Mouse (Mus musculus) MEL-GATA-1-ER (cell line): ENCODE data around the gene Pepd.

Experiments
- DNase-seq: peaks from one replicate; pipeline ENCODE4 v3.0.0-alpha.2; 2012; ENCODE audit warnings: low read depth; ENCODE audit errors: extremely low read depth

Pepd gene

GRCm38 (mm10) chr7:34911919-34912897 is at the start of gene Pepd:
Gene Pepd (plus strand): TSS chr7:34912379.
- peak; percentile 52 for DNase-seq

GRCm38 (mm10) chr7:34867289-34867688 is 44.9 kb upstream of the Pepd start:
- no peak for DNase-seq

GRCm38 (mm10) chr7:34869693-34870092 is 42.5 kb upstream of the Pepd start:
- no peak for DNase-seq

- no peak for DNase-seq
Measured at GRCm38 (mm10) chr7:34876787-34877186, 35.4 kb upstream of the Pepd start.

DNA sequence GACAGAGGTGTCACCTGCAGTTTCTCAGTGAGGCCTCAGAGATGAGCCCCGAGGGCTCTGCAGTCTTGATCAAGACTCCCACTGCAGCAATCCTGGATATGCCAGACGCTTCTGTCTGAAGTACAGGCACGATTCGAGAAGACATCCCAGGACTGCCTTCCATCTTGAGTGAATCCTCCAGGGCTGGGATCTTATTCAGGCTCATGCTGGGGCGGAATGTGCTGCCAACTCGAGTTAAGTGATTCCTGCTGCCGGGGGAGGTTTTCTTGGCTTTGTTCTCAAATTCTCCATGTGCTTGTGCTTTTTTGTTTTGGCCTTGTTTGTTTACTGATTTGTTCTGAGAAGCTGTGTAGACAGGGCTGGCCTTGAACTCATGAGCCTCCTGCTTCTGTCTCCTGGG is 34.4 kb upstream of the Pepd start:
- no peak for DNase-seq

DNA sequence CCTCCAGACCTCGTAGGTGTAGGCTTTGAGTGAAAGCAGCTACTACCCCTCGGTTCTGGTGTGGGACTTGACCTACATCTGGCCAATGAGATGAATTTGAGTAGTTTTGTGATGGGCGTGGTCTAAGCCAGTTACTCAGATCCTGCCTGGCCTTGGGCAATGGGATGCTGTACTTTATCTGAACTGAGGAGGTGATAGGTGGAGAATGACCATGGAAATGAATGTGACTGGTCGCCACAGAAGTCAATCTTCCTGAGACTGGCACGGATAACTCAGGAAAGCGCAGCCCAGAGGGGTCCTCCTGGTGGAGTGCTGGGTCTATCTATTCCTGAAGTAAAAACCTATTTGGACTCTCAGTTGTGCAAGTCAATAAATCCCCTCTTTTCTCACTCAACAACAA is 23.7 kb upstream of the Pepd start:
- no peak for DNase-seq

GRCm38 (mm10) chr7:34888891-34889290 is 23.3 kb upstream of the Pepd start:
- no peak for DNase-seq

GRCm38 (mm10) chr7:34892845-34893244 is 19.3 kb upstream of the Pepd start:
- no peak for DNase-seq

DNA sequence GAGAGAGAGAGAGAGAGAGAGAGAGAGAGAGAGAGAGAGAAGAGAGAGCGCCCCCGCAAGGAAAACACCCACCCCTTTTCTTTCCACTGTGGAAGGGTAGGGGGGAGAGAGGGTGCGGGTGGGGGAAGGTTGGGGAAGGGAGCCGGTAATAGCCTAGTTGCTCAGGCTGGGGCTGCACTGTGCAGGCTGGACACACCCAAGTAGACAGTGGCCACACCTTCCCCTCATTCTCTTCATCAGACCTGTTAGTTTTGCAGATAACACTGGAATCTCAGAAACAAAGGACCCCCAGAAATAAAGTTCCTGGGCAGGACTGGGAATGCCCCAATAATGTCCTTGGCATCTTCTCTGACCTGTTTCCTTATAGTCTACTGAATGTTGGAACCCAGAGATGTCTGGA is 15.7 kb upstream of the Pepd start:
- DNase-seq = no peak

GRCm38 (mm10) chr7:34897058-34897457 is 15.1 kb upstream of the Pepd start:
- no peak for DNase-seq

GRCm38 (mm10) chr7:34910096-34911066 is 1.8 kb upstream of the Pepd start:
- no peak for DNase-seq

- DNase-seq = no peak
Measured at GRCm38 (mm10) chr7:34913956-34914355, 1.8 kb downstream of the Pepd start.

- no peak for DNase-seq
Measured at GRCm38 (mm10) chr7:34915555-34915954, 3.4 kb downstream of the Pepd start.

DNA sequence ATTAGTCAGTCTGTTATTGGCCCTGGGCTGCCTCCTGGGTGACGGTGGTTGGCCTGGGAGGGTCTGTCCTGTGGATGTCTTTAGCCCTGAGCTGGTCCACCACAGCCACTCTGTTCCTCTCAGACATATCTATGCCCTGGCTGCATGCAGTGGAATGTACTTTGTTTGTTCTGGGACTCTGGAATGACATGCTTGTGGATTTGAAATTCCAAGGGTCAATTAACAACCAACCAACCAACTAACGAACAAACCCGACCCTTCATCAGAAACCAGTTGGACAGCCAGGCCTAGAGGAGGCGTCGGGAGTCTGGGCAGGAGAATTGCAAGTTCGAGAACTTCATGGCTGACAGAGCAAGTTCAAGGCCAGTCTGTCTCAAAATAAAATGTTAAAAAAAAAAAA is 5.4 kb downstream of the Pepd start:
- no peak for DNase-seq

DNA sequence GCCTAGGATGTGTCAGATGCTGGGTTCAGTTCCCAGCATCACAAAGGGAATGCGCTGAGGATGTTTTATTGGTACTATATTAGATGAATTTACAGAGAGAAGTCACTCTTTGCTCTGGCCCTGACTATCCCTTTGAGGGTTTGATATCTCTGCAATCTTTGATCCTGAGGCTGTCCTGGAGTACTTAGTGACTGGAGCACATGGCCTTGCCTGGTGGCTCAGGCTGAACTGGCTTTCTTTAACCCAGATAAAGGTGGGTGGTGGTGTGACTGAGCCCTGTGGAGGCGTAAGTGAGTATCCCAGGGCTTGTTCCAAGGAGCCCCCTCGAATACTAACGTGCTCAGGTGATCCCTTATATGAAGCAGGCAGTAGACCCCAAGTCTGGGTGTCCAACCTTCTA is 5.8 kb downstream of the Pepd start:
- no peak for DNase-seq

DNA sequence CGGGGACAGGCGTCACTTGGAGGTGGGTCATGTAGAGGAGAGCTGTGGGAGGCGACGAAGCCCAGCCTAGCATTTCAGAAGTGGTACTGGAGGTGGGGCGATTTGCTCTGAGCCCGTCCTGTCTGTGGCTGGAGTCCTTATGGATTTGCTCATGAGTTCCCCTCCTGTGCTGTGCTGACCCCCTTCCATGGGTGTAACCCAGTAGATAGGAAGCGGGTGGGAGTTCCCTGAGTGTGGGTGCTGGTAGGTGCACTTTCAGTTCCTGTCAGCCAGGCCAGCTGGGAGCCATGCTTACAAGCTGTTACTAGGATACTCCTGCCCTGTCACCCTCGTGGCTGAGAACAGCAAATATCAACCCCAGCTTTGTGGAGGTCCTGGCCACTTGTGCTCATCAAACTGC is 6.2 kb downstream of the Pepd start:
- no peak for DNase-seq

DNA sequence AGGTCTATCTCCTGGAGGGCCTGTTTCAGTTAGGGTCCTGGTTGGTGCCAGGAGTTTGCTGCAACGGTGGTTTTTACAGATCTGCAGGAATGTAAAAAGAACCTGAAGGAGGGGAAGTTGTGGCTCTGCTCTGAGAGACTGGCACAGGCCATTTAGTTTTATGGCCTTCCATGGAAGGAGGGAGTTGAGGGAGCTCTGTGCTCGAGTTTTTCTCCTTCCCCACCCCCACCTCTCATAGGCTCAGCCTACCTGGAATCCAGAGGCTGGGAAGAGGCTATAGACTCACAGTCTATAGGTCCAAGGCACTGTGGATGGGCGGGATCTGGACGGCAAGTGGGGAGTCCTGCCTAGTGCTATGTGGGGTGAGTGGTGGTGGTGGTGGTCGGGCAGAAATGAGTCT is 6.9 kb downstream of the Pepd start:
- DNase-seq = no peak

DNA sequence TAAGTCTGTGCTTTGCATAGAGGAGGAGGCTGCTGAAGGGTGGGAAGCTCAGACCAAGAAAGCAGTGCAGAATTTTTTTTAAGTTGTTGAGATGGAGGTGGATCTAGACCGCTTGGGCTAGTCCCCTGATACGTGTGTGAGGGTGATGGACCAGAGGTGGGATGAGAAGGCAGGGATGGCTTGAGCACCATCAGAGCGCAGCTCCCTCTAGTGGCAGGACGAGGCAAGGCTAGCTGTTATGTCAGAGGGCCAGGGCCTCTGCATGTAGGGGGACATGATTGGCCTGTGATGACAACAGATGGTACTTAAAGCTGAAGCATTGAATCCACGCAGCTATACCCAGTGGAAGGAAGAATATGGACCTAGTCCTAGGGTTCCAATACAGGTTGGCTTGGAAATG is 7.6 kb downstream of the Pepd start:
- DNase-seq = peak; percentile 7

GRCm38 (mm10) chr7:34925208-34925607 is 13.0 kb downstream of the Pepd start:
- DNase-seq = no peak

DNA sequence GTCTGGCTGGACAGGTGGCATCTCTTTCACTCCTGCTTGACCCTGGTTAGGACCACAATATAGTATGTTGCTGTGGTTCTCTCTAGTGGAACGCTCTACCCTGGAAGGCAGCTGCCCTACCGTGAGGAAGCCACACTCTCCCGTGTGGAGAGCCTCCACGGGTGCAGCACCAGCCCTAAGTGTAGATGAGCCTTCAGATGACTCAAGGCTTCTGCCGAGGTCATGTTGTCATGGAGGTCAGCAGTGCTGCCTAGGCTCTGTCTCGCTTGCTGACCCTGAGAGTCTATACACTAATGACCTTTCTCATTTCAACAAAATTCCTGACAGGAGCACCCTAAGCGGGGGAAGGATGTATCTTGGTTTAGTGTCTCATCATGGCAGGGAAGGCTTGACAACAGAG is 13.8 kb downstream of the Pepd start:
- DNase-seq = no peak

DNA sequence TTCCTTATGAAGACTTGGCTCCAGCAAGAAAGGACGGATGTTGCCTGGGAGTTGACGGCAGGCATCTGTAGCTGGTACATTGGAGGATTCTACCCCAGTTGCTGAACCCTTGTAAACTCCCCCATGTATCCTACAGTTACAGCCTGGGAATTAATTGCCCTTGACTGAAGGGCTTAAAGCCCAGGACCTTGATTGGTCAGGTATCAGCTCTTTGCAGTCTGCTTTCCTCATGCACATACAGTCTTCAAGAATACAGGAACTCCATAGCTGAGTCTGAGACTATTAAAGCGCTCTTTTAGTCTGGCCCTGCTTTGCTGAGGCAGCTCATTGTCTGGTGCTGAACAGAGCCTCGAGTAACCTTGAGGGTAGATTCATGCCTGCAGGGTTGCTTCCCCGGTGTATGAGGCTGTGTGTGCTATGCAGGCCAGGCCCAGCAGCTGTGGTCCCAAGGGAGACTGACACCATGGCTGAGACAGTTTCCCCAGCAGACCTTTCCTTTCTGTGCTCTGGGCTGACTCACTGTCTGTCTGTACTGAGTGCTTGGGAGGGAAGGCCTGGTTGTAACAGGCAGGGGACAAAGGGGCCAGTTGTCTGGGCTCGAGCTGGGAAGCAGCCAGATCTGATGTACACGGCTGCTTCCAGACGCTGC is 17.6 kb downstream of the Pepd start:
- no peak for DNase-seq
